Mouse (Mus musculus) limb, embryonic 12.5 days (tissue): ENCODE results near the gene Grap2. TPM values are rescaled to one million over a fixed set of nuclear protein-coding genes. Genes with fewer than 3 reads are reported as not detected.

Experiments
- ATAC-seq: fragments of 200-750 bp; cut with Nextera tagmentation; 2 replicates; pipeline ENCODE4 v1.8.0; 2017; ENCODE audit warnings: low read depth, moderate TSS enrichment; ENCODE audit not compliant: insufficient number of reproducible peaks, insufficient read depth, low FRiP score, low TSS enrichment
- H3K27ac ChIP-seq: fragments of 300-500 bp; sonication (generic); 2 replicates; pipeline ENCODE4 v1.5.1; 2016; ENCODE audit warnings: mild to moderate bottlenecking, moderate library complexity
- H3K27me3 ChIP-seq: fragments of 300-500 bp; sonication (generic); 2 replicates; pipeline ENCODE4 v1.6.1; 2016; ENCODE audit warnings: mild to moderate bottlenecking, moderate library complexity
- H3K36me3 ChIP-seq: fragments of 300-500 bp; sonication (generic); 2 replicates; pipeline ENCODE4 v1.6.1; 2016; ENCODE audit warnings: mild to moderate bottlenecking, moderate library complexity
- H3K4me1 ChIP-seq: fragments of 300-500 bp; sonication (generic); replicated peaks from 2 replicates; pipeline ENCODE4 v1.6.1; 2016
- H3K4me2 ChIP-seq: fragments of 300-500 bp; sonication (generic); 2 replicates; pipeline ENCODE4 v1.6.1; 2016; ENCODE audit warnings: mild to moderate bottlenecking, moderate library complexity
- H3K4me3 ChIP-seq: fragments of 300-500 bp; sonication (generic); replicated peaks from 2 replicates; pipeline ENCODE4 v1.5.1; 2016; ENCODE audit warnings: mild to moderate bottlenecking
- H3K9ac ChIP-seq: fragments of 300-500 bp; sonication (generic); replicated peaks from 2 replicates; pipeline ENCODE4 v1.6.1; 2016; ENCODE audit warnings: mild to moderate bottlenecking, moderate library complexity
- H3K9me3 ChIP-seq: fragments of 300-500 bp; sonication (generic); 2 replicates; pipeline ENCODE4 v1.6.1; 2016; ENCODE audit warnings: mild to moderate bottlenecking, moderate library complexity
- WGBS: fragments of 180-500 bp; shearing (Covaris S2); methylation state at CpG from one replicate; pipeline ENCODE4 v1.1.7; 2016; 5-methylcytosine and 5-hydroxymethylcytosine counted together
- polyA plus RNA-seq: library from polyadenylated mRNA; unstranded; fragments of >200 nt; fragmentation: Nextera tagmentation; extraction: Ambion mirVana; gene quantifications from 2 replicates; pipeline ENCODE4 v1.2.1, GENCODE M21; 2016

Grap2 gene
- polyA plus RNA-seq, 1 experiment from 2014 or later = 2.9 TPM

GRCm38 (mm10) chr15:80671295-80672252, 99.2 kb downstream of the Grap2 start, which contains the start of gene Fam83f:
Gene Fam83f (plus strand): TSS chr15:80671847.
- Histone ChIP-seq H3K27me3 (peaks cover 56% of the 10 kb centered on the region), H3K4me3 (peak within 1 kb of the TSS; percentile 48), H3K4me1 (peaks cover 10% of the 10 kb centered on the region), H3K9ac (peak within 1 kb of the TSS; percentile 59), H3K4me2 (peak within 1 kb of the TSS; percentile 82), H3K9me3 (peaks cover 6% of the 10 kb centered on the region; the same call in 1 of the 2 replicates), H3K36me3 (no peaks in the 10 kb centered on the region), H3K27ac (no peak within 1 kb of the TSS)
- peak; percentile 31; the same call in 1 of the 2 replicates for ATAC-seq
- 4% methylated on average over 85 of the region's 85 CpGs for WGBS

DNA sequence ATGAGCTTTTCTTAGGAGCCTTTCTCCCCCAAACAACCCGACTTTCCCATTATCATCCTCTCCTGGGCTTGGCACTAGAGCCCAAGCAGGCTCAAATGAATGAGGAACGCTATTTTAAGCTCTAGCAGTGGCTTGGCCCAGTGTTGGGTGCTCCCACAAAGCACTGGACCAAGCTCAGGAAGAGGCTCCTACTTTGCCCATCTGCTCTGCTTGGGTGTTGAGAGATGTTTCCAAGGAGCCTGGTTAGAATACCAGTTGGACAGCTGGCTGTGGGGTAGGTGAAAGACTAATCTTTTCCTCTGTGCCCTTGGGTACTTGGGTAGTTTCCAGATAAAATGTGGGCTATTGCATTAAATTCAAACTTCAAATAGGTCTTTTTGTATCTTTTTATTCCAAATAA, 100.4 kb downstream of the Grap2 start:
- ATAC-seq = no peak
- Histone ChIP-seq H3K9me3 (0 out of 2 replicates have a peak, but pooled peaks cover 1% of the 10 kb centered on the region), H3K9ac (no peak overlapping the region), H3K27me3 (peaks cover 56% of the 10 kb centered on the region), H3K36me3 (no peaks in the 10 kb centered on the region), H3K27ac (no peak overlapping the region), H3K4me3 (no peak overlapping the region), H3K4me2 (no peak overlapping the region), H3K4me1 (peaks cover 10% of the 10 kb centered on the region)
- WGBS = 49% methylated on average over 2 of the region's 2 CpGs

- 71% methylated on average over 4 of the region's 4 CpGs for WGBS
- no peak overlapping the region for H3K4me3 ChIP-seq
- H3K4me2 ChIP-seq = no peak overlapping the region
- H3K27me3 ChIP-seq = peaks cover 56% of the 10 kb centered on the region
- no peak overlapping the region for H3K9ac ChIP-seq
- no peaks in the 10 kb centered on the region for H3K36me3 ChIP-seq
- H3K4me1 ChIP-seq = peaks cover 10% of the 10 kb centered on the region
- no peak for ATAC-seq
- H3K27ac ChIP-seq = no peak overlapping the region
- no peaks in the 10 kb centered on the region for H3K9me3 ChIP-seq
Measured at GRCm38 (mm10) chr15:80673337-80674095, 101.1 kb downstream of the Grap2 start.

GRCm38 (mm10) chr15:80674700-80675099, 102.3 kb downstream of the Grap2 start:
- H3K36me3 ChIP-seq = no peaks in the 10 kb centered on the region
- no peak for ATAC-seq
- H3K4me1 ChIP-seq = peaks cover 15% of the 10 kb centered on the region
- no peak overlapping the region for H3K27ac ChIP-seq
- WGBS = 81% methylated on average over 6 of the region's 6 CpGs
- peaks cover 51% of the 10 kb centered on the region for H3K27me3 ChIP-seq
- no peaks in the 10 kb centered on the region for H3K9me3 ChIP-seq
- no peak overlapping the region for H3K9ac ChIP-seq
- H3K4me3 ChIP-seq = no peak overlapping the region
- no peak overlapping the region for H3K4me2 ChIP-seq

- peak overlapping the region; percentile 83 for H3K27ac ChIP-seq
- H3K4me2 ChIP-seq = 0 out of 2 replicates have a peak overlapping the region, but pooled peaks have one; percentile 10
Measured at GRCm38 (mm10) chr15:80679515-80680215, 107.3 kb downstream of the Grap2 start.

DNA sequence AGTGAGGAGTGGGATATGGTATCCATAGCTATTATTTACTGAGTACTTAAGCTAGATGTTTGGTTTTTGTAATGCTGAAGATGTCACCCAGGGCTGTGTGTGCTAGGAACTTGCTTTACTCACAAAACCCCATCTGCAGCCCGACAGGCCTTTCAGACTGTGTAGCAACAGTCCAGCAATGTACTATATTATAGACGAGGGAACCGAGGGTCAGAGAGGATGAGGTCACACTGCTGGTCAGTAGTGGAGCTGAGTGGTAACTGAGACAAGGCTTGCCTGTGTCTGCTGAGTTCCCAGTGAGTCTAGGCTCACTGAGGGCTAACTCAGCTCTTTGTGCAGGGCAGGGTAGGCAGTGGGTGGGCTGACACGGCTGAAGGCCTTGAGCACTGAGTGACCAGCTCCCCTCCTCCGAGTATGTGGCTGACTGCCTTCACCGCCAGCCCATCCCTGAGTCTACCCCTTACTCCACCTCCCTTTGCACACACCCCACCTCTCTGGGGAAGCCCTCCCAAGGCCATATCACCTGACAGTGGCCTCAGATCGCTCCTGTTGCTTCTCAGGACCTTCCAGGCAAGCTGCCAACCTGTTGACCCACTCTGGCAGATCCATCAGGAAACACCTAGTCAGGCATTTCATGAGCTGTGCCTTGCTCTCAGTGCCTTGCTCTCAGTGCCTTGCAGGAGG, 108.1 kb downstream of the Grap2 start:
- WGBS = 60% methylated on average over 7 of the region's 7 CpGs
- 0 out of 2 replicates have a peak overlapping the region, but pooled peaks have one; percentile 29 for H3K27ac ChIP-seq

More at GRCm38 (mm10) chr15:80679515-80680215, 107.3 kb downstream of the Grap2 start:
- Histone ChIP-seq H3K9me3 (no peaks in the 10 kb centered on the region), H3K27me3 (peaks cover 3% of the 10 kb centered on the region), H3K36me3 (no peaks in the 10 kb centered on the region), H3K4me1 (peaks cover 24% of the 10 kb centered on the region), H3K4me3 (no peak overlapping the region), H3K9ac (no peak overlapping the region)
- no peak; the same call in 1 of the 2 replicates for ATAC-seq
- WGBS = 49% methylated on average over 8 of the region's 8 CpGs

DNA sequence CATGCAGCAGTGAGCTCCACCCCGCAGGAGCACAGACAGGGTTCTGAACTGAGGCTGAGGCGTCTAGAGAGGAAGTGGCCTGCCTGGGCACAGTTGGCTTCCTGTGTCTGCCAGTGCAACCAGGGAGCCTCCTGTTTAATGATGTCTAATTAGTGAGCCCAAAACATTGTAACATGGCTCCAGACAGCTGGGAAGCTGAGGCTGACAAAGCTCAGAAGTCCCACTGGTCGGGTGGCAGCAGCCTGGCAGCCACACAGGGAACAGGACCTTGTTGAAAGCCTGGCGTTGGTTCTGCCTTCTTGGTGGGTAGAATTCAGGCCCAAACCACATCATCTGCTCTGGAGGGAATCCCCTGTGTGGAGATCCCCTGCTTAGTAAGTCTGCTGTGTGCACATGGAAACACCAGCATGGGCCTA, 109.1 kb downstream of the Grap2 start:
- H3K36me3 ChIP-seq = no peaks in the 10 kb centered on the region
- 54% methylated on average over 4 of the region's 4 CpGs for WGBS
- H3K27me3 ChIP-seq = no peaks in the 10 kb centered on the region; the same call in none of the 2 replicates
- H3K27ac ChIP-seq = no peak overlapping the region
- no peak overlapping the region for H3K9ac ChIP-seq
- H3K9me3 ChIP-seq = no peaks in the 10 kb centered on the region
- no peak overlapping the region for H3K4me2 ChIP-seq
- H3K4me1 ChIP-seq = peaks cover 24% of the 10 kb centered on the region
- no peak overlapping the region for H3K4me3 ChIP-seq
- no peak for ATAC-seq

More for the DNA sequence above, 108.1 kb downstream of the Grap2 start:
- ATAC-seq = no peak
- H3K4me1 ChIP-seq = peaks cover 24% of the 10 kb centered on the region
- no peak overlapping the region for H3K9ac ChIP-seq
- no peak overlapping the region for H3K4me3 ChIP-seq
- no peaks in the 10 kb centered on the region for H3K36me3 ChIP-seq
- H3K27me3 ChIP-seq = no peaks in the 10 kb centered on the region; the same call in 1 of the 2 replicates
- H3K9me3 ChIP-seq = no peaks in the 10 kb centered on the region
- H3K4me2 ChIP-seq = no peak overlapping the region

GRCm38 (mm10) chr15:80682343-80682742, 109.9 kb downstream of the Grap2 start:
- Histone ChIP-seq H3K9me3 (no peaks in the 10 kb centered on the region), H3K36me3 (no peaks in the 10 kb centered on the region), H3K4me1 (peaks cover 24% of the 10 kb centered on the region), H3K4me2 (no peak overlapping the region), H3K4me3 (no peak overlapping the region), H3K27ac (no peak overlapping the region), H3K9ac (no peak overlapping the region), H3K27me3 (no peaks in the 10 kb centered on the region; the same call in none of the 2 replicates)
- 90% methylated on average over 8 of the region's 8 CpGs for WGBS
- ATAC-seq = no peak

GRCm38 (mm10) chr15:80683151-80683550, 110.8 kb downstream of the Grap2 start:
- Histone ChIP-seq H3K9me3 (no peaks in the 10 kb centered on the region), H3K4me2 (no peak overlapping the region), H3K4me1 (peaks cover 24% of the 10 kb centered on the region), H3K9ac (no peak overlapping the region), H3K27ac (no peak overlapping the region), H3K27me3 (no peaks in the 10 kb centered on the region; the same call in none of the 2 replicates), H3K4me3 (no peak overlapping the region), H3K36me3 (no peaks in the 10 kb centered on the region)
- no peak for ATAC-seq
- WGBS = 65% methylated on average over 6 of the region's 6 CpGs

GRCm38 (mm10) chr15:80683990-80684389, 111.6 kb downstream of the Grap2 start:
- Histone ChIP-seq H3K4me2 (no peak overlapping the region), H3K4me1 (peaks cover 24% of the 10 kb centered on the region), H3K27ac (no peak overlapping the region), H3K9me3 (no peaks in the 10 kb centered on the region), H3K27me3 (no peaks in the 10 kb centered on the region; the same call in 1 of the 2 replicates), H3K9ac (no peak overlapping the region), H3K36me3 (no peaks in the 10 kb centered on the region), H3K4me3 (no peak overlapping the region)
- ATAC-seq = no peak
- 65% methylated on average over 3 of the region's 3 CpGs for WGBS
